Mouse (Mus musculus) bone marrow, adult 2 months (tissue): ENCODE data around the gene Pten.

Experiments
- CTCF ChIP-seq: fragments of 200-500 bp; IDR thresholded peaks from 2 replicates; pipeline ENCODE4 v1.5.1; 2011; ENCODE audit warnings: low read length, control low read depth; ENCODE audit not compliant: control insufficient read depth, insufficient read depth
- POLR2A ChIP-seq: fragments of 200-500 bp; IDR thresholded peaks from 2 replicates; pipeline ENCODE4 v1.6.1; 2011; ENCODE audit warnings: low read depth, mild to moderate bottlenecking, control low read depth, low read length, borderline replicate concordance; ENCODE audit not compliant: control insufficient read depth

- TF ChIP-seq POLR2A (no peak), CTCF (no peak)
These were observed 35.3 kb downstream of the Pten start for GRCm38 (mm10) chr19:32792610-32793009.
